Mouse (Mus musculus) liver, postnatal 0 days (tissue): Measurements from ENCODE around the gene Mxra8.

Experiments used
- CTCF ChIP-seq: sonication (generic); IDR thresholded peaks from 2 replicates; pipeline ENCODE4 v1.5.1; 2016; ENCODE audit warnings: antibody characterized with exemption, low read depth
- EP300 ChIP-seq: IDR thresholded peaks from 2 replicates; pipeline ENCODE4 v1.6.1; 2016; ENCODE audit warnings: antibody characterized with exemption, low read depth, mild to moderate bottlenecking

- TF ChIP-seq CTCF (peak; percentile 87), EP300 (no peak)
Observed at GRCm38 (mm10) chr4:155833836-155834235, 5.6 kb upstream of the Mxra8 start.
